Mouse (Mus musculus) thymus, adult 2 months (tissue): ENCODE data around the gene Psma7. TPM values are rescaled to one million over a fixed set of nuclear protein-coding genes. Genes with fewer than 3 reads are reported as not detected.

ENCODE experiments used
- DNase-seq: peaks from one replicate; pipeline ENCODE4 v3.0.0; 2021
- H3K27ac ChIP-seq: fragments of 200-500 bp; 2 replicates; pipeline ENCODE4 v1.5.1; 2012; ENCODE audit warnings: low read length, control low read depth; ENCODE audit not compliant: control insufficient read depth, insufficient read depth
- H3K27me3 ChIP-seq: fragments of 200-500 bp; 2 replicates; pipeline ENCODE4 v1.6.1; 2012; ENCODE audit warnings: mild to moderate bottlenecking, low read length, moderate library complexity, mixed read lengths; ENCODE audit not compliant: control insufficient read depth, insufficient read depth
- H3K36me3 ChIP-seq: fragments of 200-500 bp; 2 replicates; pipeline ENCODE4 v1.6.1; 2012; ENCODE audit warnings: mild to moderate bottlenecking, low read length, moderate library complexity; ENCODE audit not compliant: control insufficient read depth, insufficient read depth
- H3K4me1 ChIP-seq: fragments of 200-500 bp; replicated peaks from 2 replicates; pipeline ENCODE4 v1.6.1; 2012; ENCODE audit warnings: low read length; ENCODE audit not compliant: control insufficient read depth, insufficient read depth
- H3K4me3 ChIP-seq: fragments of 200-500 bp; 2 replicates; pipeline ENCODE4 v1.5.1; 2012; ENCODE audit warnings: mild to moderate bottlenecking, low read length, control low read depth, moderate library complexity; ENCODE audit not compliant: control insufficient read depth, insufficient read depth
- CTCF ChIP-seq: fragments of 200-500 bp; IDR thresholded peaks from 2 replicates; pipeline ENCODE4 v1.5.1; 2012; ENCODE audit warnings: mild to moderate bottlenecking, control low read depth, low read length, moderate library complexity, borderline replicate concordance; ENCODE audit not compliant: control insufficient read depth, poor library complexity, insufficient read depth; ENCODE audit errors: extremely low read depth
- POLR2A ChIP-seq: fragments of 200-500 bp; IDR thresholded peaks from 2 replicates; pipeline ENCODE4 v1.6.1; 2012; ENCODE audit warnings: mild to moderate bottlenecking, low read length, control low read depth, moderate library complexity; ENCODE audit not compliant: control insufficient read depth, poor library complexity, insufficient read depth; ENCODE audit errors: extremely low read depth
- WGBS: fragments of 180-500 bp; shearing (Covaris S2); methylation state at CpG from one replicate; pipeline ENCODE4 v1.1.7; 2018; 5-methylcytosine and 5-hydroxymethylcytosine counted together
- polyA plus RNA-seq: library from polyadenylated mRNA; depleted of rRNA; stranded (reverse); fragments of >200 nt; gene quantifications from 2 replicates; pipeline ENCODE4 v1.2.3, GENCODE M21; 2012

The Psma7 gene
- polyA plus RNA-seq, 1 experiment, result 250 TPM

DNA sequence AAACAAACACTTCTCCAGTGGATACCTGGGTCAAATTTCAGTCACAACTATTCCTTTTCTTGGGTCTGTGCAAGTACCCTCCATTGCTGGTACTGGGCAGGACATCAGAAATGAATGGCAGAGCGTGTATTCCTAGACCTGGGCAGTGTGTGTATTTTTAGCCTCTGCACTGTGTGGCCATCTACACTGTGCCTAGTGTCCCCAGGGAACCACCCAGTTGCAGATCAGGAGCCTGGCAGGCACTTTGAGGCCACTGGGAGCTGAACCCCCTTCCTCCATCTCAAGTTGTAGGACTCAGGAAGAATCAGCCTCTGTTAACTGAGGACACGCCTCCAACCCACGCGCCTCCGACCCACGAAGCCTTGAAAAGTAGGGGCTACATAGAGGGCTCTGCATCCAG lies 19.5 kb downstream of the Psma7 start:
- H3K4me1 ChIP-seq, result peaks cover 20% of the 10 kb centered on the region
- TF ChIP-seq POLR2A (no peak), CTCF (no peak)
- no peak overlapping the region for H3K27ac ChIP-seq
- H3K27me3 ChIP-seq, result no peaks in the 10 kb centered on the region
- WGBS, result 80% methylated on average over 6 of the region's 6 CpGs
- DNase-seq, result no peak
- no peaks in the 10 kb centered on the region for H3K36me3 ChIP-seq
- no peak overlapping the region for H3K4me3 ChIP-seq

DNA sequence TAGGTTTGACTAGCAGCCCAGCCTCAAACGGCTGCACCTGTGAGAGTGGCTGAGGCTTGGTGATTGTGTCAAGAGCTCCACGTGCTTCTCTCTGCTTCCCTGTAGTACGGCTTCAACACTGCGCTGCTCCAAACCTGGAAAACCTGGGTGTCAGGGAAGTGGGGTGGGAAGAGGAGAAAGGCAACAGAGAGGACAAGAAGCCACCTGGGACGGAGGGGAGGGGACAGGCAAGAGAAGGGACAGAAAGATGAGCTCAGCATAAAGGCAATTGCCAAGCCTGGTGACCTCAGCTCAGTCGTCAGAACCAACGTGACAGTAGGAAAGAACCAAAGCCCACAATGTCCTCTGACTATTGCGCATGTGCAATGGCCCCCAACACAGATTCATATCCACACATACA lies 21.3 kb downstream of the Psma7 start:
- Histone ChIP-seq H3K27me3 (no peaks in the 10 kb centered on the region), H3K36me3 (no peaks in the 10 kb centered on the region), H3K4me1 (peaks cover 4% of the 10 kb centered on the region), H3K4me3 (no peak overlapping the region), H3K27ac (no peak overlapping the region)
- WGBS, result 79% methylated on average over 8 of the region's 8 CpGs
- no peak for TF ChIP-seq CTCF
- TF ChIP-seq POLR2A, result no peak
- no peak for DNase-seq

DNA sequence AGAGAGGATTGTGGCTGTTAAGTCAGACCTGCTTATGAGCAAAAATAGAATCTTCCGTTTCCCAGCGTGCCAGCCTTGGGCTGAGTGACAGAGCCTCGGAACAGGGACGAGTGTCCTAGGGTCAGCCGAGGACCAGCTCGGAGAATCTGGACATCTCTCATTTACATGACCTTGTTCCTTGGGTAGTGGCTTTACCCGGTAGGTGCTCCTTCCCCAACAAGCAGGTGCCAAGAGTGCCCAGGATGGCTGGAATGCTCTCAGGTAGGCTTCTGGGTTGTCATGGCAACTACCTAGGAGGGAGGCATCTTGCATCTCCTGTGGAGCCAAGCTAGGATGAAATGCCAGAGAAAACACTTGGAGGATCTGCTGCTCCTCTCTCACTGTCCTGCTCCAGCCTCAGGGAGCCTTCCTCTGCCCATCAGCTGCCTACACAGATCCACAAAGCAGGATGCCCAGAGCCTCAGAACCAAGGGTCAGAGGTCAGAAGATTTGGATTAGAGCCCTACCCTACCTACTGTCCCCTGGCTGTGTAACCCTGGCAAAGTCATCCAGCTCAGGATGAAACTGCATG lies 22.1 kb downstream of the Psma7 start:
- no peaks in the 10 kb centered on the region for H3K36me3 ChIP-seq
- no peaks in the 10 kb centered on the region for H3K27me3 ChIP-seq
- no peak for DNase-seq
- TF ChIP-seq CTCF, result no peak
- no peak for TF ChIP-seq POLR2A
- no peak overlapping the region for H3K27ac ChIP-seq
- H3K4me1 ChIP-seq, result no peaks in the 10 kb centered on the region
- no peak overlapping the region for H3K4me3 ChIP-seq
- WGBS, result 96% methylated on average over 7 of the region's 7 CpGs

DNA sequence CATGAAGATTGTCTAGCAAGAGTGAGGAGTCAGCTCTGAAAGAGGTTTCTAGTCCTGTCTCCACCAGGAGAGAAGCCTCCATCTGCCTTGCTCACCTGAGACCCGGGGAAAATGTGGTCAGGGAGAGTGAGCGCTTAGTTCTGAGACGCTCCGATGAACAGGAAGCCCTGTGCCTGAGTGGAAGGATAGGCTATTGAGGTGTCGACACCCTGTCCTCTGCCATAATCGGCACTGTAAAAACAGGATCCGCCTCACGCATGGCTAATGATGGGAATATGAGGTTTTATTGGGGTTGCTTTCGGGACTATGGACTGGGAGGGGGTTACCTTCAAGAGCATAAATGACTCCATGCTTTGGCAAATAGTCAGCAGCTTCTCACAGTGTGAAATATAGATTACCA lies 23.7 kb downstream of the Psma7 start:
- no peak for DNase-seq
- Histone ChIP-seq H3K27me3 (no peaks in the 10 kb centered on the region), H3K4me3 (no peak overlapping the region), H3K27ac (no peak overlapping the region), H3K4me1 (no peaks in the 10 kb centered on the region), H3K36me3 (no peaks in the 10 kb centered on the region)
- TF ChIP-seq POLR2A, result no peak
- TF ChIP-seq CTCF, result no peak
- 84% methylated on average over 9 of the region's 9 CpGs for WGBS

DNA sequence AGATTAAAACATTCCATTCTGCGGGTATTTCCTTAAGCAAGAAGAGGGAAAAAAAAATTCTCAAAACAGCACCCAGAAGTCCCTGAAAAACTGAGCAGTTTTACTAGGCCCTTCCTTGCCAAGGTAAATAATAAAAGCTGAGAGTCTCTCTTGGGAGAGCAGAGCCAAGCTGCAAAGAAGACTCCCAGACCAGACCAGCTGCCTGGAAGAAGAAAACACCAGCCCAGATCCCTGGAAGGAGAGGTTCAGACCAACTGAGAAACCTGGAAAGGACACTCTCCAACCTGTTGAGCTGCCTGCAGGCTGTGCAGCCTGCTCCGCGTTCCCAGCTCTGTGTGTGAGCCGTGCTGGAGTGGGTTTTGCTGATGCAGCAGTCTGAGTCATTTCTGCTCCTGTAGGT lies 24.6 kb downstream of the Psma7 start:
- no peak for DNase-seq
- no peaks in the 10 kb centered on the region for H3K36me3 ChIP-seq
- no peaks in the 10 kb centered on the region for H3K4me1 ChIP-seq
- no peak overlapping the region for H3K4me3 ChIP-seq
- TF ChIP-seq CTCF (no peak), POLR2A (no peak)
- H3K27me3 ChIP-seq, result no peaks in the 10 kb centered on the region
- WGBS, result 90% methylated on average over 4 of the region's 4 CpGs
- no peak overlapping the region for H3K27ac ChIP-seq

DNA sequence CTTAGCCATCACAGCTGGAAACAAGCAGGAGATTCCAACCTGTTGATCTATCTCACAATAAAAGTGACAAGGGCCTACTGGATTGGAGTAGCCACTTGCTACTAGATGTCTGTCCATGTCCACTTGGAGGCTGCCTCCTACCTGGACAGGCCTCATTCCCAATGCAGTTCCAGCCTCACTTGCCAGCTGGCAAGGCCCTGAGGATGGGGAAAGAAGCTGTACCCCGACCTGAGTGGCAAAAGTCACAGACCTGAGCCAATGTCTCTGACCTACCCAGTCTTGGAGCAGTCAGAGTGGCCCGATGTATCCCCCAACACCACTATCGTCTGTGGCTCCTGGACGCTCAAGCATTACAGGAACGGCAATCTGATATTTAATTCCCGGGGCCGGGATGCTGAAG lies 28.5 kb downstream of the Psma7 start:
- Histone ChIP-seq H3K36me3 (no peaks in the 10 kb centered on the region), H3K4me1 (no peaks in the 10 kb centered on the region), H3K27ac (no peak overlapping the region), H3K4me3 (no peak overlapping the region), H3K27me3 (no peaks in the 10 kb centered on the region)
- 97% methylated on average over 7 of the region's 7 CpGs for WGBS
- TF ChIP-seq CTCF (no peak), POLR2A (no peak)
- DNase-seq, result no peak

DNA sequence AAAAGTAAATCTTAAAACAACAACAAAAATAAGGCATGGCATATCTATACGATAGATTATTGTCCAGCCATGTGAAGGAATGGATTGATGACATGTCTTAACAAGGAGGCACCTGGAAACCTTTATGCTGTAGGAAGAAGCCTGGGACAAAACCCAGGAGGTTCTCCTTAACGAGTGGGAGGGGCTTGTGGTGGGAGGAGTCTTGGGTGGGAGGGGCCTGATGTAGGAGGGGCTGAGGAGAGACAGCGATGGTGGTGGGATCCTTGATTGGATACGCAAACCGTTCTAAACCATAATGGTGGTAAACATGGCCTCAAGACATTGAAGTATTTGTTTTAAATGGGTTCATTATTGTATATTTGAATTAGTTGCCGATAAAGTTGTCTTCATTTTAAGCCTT lies 30.9 kb downstream of the Psma7 start:
- no peak for TF ChIP-seq CTCF
- no peak for TF ChIP-seq POLR2A
- Histone ChIP-seq H3K36me3 (no peaks in the 10 kb centered on the region), H3K4me1 (no peaks in the 10 kb centered on the region), H3K27me3 (no peaks in the 10 kb centered on the region), H3K27ac (no peak overlapping the region), H3K4me3 (no peak overlapping the region)
- no peak for DNase-seq
- WGBS, result 90% methylated on average over 6 of the region's 6 CpGs
